Mouse (Mus musculus) embryonic facial prominence, embryonic 11.5 days (tissue): ENCODE measurements around the gene Als2. TPM values are rescaled to one million over a fixed set of nuclear protein-coding genes. Genes with fewer than 3 reads are reported as not detected.

ENCODE experiments used
- ATAC-seq: fragments of 200-750 bp; cut with Nextera tagmentation; replicated peaks from 2 replicates; pipeline ENCODE4 v1.8.0; 2017; ENCODE audit warnings: low read depth; ENCODE audit not compliant: insufficient number of reproducible peaks, low FRiP score, low TSS enrichment
- DNase-seq: peaks from one replicate; pipeline ENCODE4 v3.0.0-alpha.2; 2015; ENCODE audit warnings: low spot score
- H3K27ac ChIP-seq: fragments of 300-500 bp; sonication (generic); replicated peaks from 2 replicates; pipeline ENCODE4 v1.5.1; 2014; ENCODE audit warnings: mild to moderate bottlenecking, low read depth, low read length, control low read depth
- H3K27me3 ChIP-seq: fragments of 300-500 bp; sonication (generic); 2 replicates; pipeline ENCODE4 v1.6.1; 2014; ENCODE audit warnings: mild to moderate bottlenecking, low read length, moderate library complexity, mixed read lengths; ENCODE audit not compliant: control insufficient read depth, insufficient read depth
- H3K36me3 ChIP-seq: fragments of 300-500 bp; sonication (generic); replicated peaks from 2 replicates; pipeline ENCODE4 v1.6.1; 2014; ENCODE audit warnings: low read depth, mild to moderate bottlenecking, low read length, moderate library complexity, mixed read lengths; ENCODE audit not compliant: control insufficient read depth, insufficient read depth
- H3K4me1 ChIP-seq: fragments of 300-500 bp; sonication (generic); 2 replicates; pipeline ENCODE4 v1.6.1; 2014; ENCODE audit warnings: low read length, mixed read lengths; ENCODE audit not compliant: control insufficient read depth, insufficient read depth
- H3K4me2 ChIP-seq: fragments of 300-500 bp; sonication (generic); 2 replicates; pipeline ENCODE4 v1.6.1; 2014; ENCODE audit warnings: low read depth, mild to moderate bottlenecking, control low read depth, low read length, moderate library complexity
- H3K4me3 ChIP-seq: fragments of 300-500 bp; sonication (generic); 2 replicates; pipeline ENCODE4 v1.5.1; 2014; ENCODE audit warnings: low read depth, low read length, control low read depth
- H3K9ac ChIP-seq: fragments of 300-500 bp; sonication (generic); replicated peaks from 2 replicates; pipeline ENCODE4 v1.6.1; 2014; ENCODE audit warnings: mild to moderate bottlenecking, control low read depth, low read length
- H3K9me3 ChIP-seq: fragments of 300-500 bp; sonication (generic); replicated peaks from 2 replicates; pipeline ENCODE4 v1.6.1; 2016; ENCODE audit warnings: mild to moderate bottlenecking, low read length, inconsistent platforms, mixed read lengths; ENCODE audit not compliant: control insufficient read depth
- WGBS: fragments of 180-500 bp; shearing (Covaris S2); extraction: QIAGEN DNeasy Blood & Tissue Kit; methylation state at CpG from one replicate; pipeline ENCODE4 v1.1.7; 2014; 5-methylcytosine and 5-hydroxymethylcytosine counted together
- polyA plus RNA-seq: library from polyadenylated mRNA; unstranded; fragments of >200 nt; fragmentation: Nextera tagmentation; extraction: Ambion mirVana; gene quantifications from 2 replicates; pipeline ENCODE4 v1.2.1, GENCODE M21; 2014

The Als2 gene
- polyA plus RNA-seq, 1 experiment from 2014 or later: 12.3 TPM

DNA sequence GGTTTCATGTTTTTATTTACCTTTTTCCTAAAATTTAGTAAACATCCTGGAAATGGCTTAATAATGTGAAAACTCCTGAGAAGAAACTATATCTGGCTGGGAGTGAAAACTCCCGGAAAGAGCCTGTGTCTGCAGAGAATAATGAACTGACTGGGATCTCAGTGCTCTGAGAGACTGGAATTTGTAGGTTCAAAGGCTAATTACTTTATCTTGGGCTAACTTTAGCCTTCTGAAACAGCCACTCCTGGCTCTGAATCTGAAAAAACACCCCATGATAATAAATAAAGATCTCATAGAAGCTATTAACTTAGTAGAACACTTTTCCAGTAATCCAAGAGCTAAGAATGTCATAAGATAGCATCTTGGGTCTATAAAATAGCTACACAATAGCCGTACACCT lies 68.5 kb downstream of the Als2 start:
- Histone ChIP-seq H3K9ac (no peak overlapping the region), H3K27me3 (no peaks in the 10 kb centered on the region), H3K4me2 (no peak overlapping the region), H3K27ac (no peak overlapping the region), H3K36me3 (no peaks in the 10 kb centered on the region), H3K4me1 (no peaks in the 10 kb centered on the region), H3K4me3 (no peak overlapping the region), H3K9me3 (no peaks in the 10 kb centered on the region)
- ATAC-seq (no peak), DNase-seq (no peak)
- 75% methylated on average over 2 of the region's 2 CpGs for WGBS

DNA sequence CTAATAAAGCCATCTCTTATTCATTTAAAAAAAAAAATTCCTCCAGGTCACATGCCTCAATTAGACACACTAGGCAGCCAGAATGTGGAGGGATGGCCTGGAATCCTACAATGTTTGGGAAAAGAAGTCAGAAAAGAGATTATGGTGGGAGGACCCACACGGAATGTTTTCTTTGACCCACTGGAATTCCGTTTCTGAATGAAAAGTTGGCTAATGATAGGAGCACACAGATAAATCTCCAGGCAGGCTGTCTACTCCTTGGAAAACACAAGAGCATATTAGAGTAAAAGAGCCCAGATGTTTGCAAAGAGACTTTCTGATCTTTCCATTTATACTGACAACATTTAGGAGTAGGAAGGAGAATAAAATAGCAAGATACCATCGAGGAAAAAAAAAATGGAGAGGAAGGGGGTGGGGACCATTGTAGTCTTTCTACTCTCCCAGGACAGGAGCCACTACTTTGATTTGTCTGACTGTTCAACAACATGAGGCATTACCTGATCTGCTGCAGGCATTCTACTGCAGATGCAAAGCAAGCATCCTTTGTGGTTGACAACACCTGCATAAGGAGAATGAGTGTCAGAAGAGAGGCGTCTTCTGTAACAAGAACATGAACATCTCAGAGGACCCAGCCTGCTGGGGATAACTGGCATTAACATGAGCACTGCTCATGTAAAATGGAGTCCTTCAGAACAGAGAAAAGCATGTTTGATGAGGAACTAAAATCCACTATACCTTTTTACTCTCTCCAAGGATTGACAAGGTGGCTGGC lies 69.2 kb downstream of the Als2 start:
- Histone ChIP-seq H3K27ac (no peak overlapping the region), H3K36me3 (no peaks in the 10 kb centered on the region), H3K9me3 (no peaks in the 10 kb centered on the region), H3K4me3 (no peak overlapping the region), H3K4me2 (no peak overlapping the region), H3K27me3 (no peaks in the 10 kb centered on the region), H3K9ac (no peak overlapping the region), H3K4me1 (no peaks in the 10 kb centered on the region)
- ATAC-seq (no peak), DNase-seq (no peak)
- WGBS: 88% methylated on average over 4 of the region's 4 CpGs

DNA sequence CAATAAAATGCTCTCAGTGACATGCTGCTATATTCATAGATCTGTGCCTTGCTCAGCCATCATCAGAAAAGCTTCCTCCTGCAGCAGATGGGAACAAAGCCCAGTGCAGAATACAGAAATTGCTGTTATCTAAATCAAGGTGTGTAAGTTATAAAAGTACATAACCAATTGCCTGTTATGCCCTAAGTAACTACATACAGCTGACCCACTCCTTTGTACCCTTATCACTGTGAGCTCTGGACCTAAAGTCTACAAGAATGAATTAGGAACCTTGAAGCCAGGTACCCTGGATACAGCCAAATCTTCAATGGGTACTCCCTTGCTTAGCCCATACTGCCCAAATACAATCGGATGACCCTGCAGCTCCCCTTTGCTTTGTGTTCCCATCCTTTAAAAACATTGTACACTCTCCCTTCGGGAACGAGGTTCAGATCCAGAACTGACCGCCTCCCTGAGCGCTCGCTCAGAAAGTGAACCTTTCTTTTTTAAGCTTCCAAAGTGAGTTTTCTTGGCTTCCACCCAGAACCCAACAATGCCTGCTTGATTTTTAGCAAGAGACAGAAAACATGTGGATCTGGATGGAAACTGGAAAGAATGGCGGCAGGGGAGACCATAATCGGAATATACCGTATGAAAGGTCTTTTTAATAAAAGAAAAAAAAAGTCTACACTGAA lies 70.7 kb downstream of the Als2 start:
- H3K27ac ChIP-seq: no peak overlapping the region
- H3K27me3 ChIP-seq: no peaks in the 10 kb centered on the region
- ATAC-seq (no peak), DNase-seq (no peak)
- 94% methylated on average over 9 of the region's 9 CpGs for WGBS
- no peaks in the 10 kb centered on the region for H3K4me1 ChIP-seq
- no peaks in the 10 kb centered on the region for H3K9me3 ChIP-seq
- H3K9ac ChIP-seq: no peak overlapping the region
- no peaks in the 10 kb centered on the region for H3K36me3 ChIP-seq
- H3K4me2 ChIP-seq: no peak overlapping the region
- no peak overlapping the region for H3K4me3 ChIP-seq

DNA sequence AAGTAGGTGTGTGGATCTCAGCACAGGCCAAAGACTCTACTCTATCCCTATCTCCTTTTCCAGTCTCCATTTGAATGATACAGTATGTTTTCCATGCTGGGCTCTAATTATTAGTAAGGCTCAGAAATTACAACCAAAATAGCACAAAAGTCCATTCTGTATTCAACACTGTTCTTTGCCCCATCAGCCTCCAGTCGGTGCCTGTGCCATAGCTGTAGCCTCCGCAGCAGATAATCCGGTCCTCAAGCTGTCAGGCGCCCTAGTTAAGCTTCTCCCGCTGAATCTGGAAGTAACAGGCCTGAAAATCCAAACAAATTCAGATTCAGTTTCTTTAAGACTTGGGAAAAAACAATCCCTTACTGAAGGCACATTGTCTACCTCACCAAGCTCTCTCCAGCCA lies 73.1 kb downstream of the Als2 start:
- Histone ChIP-seq H3K27ac (no peak overlapping the region), H3K9me3 (no peaks in the 10 kb centered on the region), H3K9ac (no peak overlapping the region), H3K4me1 (no peaks in the 10 kb centered on the region), H3K4me2 (no peak overlapping the region), H3K36me3 (no peaks in the 10 kb centered on the region), H3K27me3 (no peaks in the 10 kb centered on the region), H3K4me3 (no peak overlapping the region)
- ATAC-seq (no peak), DNase-seq (no peak)
- 41% methylated on average over 5 of the region's 5 CpGs for WGBS

DNA sequence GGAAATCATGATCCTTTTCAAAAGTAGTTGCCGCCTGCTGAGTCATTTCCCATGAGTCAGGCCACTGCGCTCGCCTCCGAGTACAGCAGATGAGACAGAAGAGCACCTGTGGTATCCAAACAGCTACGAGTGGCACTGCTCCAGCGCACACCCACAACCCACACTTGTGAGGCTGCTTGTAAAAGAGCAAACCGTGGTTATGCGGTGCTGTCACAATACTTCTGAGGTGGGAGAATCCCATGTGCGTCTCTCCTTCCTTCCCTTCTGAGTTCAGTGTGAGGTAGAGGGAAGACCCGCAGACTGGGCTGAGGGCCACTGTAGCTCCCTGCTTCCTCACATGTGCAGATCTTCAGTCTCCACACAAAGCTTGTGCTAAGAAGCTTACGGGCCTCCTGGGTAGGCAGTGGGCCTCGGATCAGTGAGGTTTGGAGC lies 74.0 kb downstream of the Als2 start, which contains the start of gene Mpp4:
Gene Mpp4, minus strand, starts transcription at position 360 of the 432 bp plus-strand sequence.
- H3K27me3 ChIP-seq: no peaks in the 10 kb centered on the region
- H3K4me3 ChIP-seq: no peak within 1 kb of the TSS
- no peak within 1 kb of the TSS for H3K9ac ChIP-seq
- no peaks in the 10 kb centered on the region for H3K4me1 ChIP-seq
- no peak within 1 kb of the TSS for H3K4me2 ChIP-seq
- ATAC-seq (no peak), DNase-seq (no peak)
- no peaks in the 10 kb centered on the region for H3K9me3 ChIP-seq
- no peak within 1 kb of the TSS for H3K27ac ChIP-seq
- no peaks in the 10 kb centered on the region for H3K36me3 ChIP-seq
- 48% methylated on average over 12 of the region's 12 CpGs for WGBS

DNA sequence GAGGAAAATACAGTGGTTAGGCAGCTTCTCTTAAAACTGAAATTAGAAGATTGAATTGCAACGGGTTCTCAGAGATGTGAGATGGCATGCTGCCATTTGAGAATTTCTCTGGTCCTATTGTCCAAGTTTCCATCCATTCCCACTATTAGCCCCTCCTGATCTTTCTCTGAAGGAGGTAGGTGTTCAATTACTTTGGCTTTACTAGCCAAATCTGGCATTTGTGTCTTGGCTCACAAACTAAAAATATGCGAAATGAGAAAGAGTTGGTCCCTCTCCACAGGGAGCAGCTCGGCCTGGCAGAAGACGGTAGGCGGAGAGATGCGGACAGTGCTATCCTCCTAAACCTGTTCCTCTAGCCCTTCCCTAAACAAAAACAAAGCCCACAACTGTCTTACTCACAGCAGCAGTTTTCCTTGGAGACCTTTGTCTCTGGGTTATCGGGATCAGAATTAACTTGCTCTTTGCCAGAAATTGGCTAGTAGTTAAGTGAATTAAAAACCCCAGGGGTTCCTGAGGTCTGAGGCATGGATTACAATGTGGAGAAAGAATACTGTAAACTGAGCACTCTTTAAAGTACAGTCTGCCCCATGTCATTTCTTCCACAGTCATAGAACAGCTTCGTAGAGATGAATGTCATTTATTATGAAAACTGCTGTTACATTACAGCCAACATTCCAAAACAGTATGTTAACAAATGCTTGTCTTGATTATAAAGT lies 74.6 kb downstream of the Als2 start:
- WGBS: 44% methylated on average over 8 of the region's 8 CpGs
- Histone ChIP-seq H3K27ac (no peak overlapping the region), H3K4me1 (no peaks in the 10 kb centered on the region), H3K36me3 (no peaks in the 10 kb centered on the region), H3K9me3 (no peaks in the 10 kb centered on the region), H3K4me3 (no peak overlapping the region), H3K9ac (no peak overlapping the region), H3K27me3 (no peaks in the 10 kb centered on the region), H3K4me2 (no peak overlapping the region)
- DNase-seq (no peak), ATAC-seq (no peak)

DNA sequence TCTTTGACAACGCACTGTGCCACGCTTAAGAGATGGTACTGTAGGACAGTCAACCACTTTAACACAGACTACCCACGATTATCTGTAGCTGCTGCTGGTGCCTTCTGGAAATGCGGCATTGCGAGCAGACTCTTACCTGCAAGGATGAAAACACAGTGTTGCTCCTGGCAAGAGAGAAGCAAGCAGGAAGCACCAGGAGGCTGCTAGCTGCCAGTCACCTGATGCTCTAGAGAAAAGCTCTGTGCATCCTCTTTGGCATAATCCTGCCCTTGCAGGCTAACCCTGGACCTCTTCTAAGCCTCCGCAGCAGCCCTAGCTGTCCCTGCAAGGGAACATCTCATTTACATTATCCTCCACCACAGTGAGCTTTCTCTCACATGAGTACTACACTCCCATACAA lies 75.6 kb downstream of the Als2 start:
- DNase-seq (no peak), ATAC-seq (no peak)
- Histone ChIP-seq H3K4me1 (no peaks in the 10 kb centered on the region), H3K27me3 (no peaks in the 10 kb centered on the region), H3K9ac (no peak overlapping the region), H3K27ac (no peak overlapping the region), H3K4me3 (no peak overlapping the region), H3K9me3 (no peaks in the 10 kb centered on the region), H3K4me2 (no peak overlapping the region), H3K36me3 (no peaks in the 10 kb centered on the region)
- WGBS: 73% methylated on average over 6 of the region's 6 CpGs

DNA sequence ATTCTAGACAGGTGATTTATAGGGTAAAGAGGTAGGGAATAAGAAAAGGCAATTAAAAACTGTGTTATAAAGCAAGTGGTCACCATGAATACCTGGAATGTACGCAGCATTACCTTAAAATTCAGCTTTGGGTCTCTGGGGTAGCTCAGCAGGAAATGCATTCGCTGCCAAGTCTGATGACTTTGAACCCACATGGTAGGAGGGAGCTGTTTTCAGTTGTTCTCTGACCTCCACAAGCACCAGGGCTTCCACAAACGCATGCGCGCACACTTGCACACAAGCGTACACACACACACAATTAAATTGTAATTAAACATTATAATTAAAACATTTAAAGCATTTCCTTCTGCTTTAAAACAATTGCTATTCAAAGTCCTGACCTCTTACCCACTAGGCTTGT lies 76.2 kb downstream of the Als2 start:
- WGBS: 86% methylated on average over 6 of the region's 6 CpGs
- Histone ChIP-seq H3K27ac (no peak overlapping the region), H3K4me3 (no peak overlapping the region), H3K4me1 (no peaks in the 10 kb centered on the region), H3K36me3 (no peaks in the 10 kb centered on the region), H3K4me2 (no peak overlapping the region), H3K9ac (no peak overlapping the region), H3K9me3 (no peaks in the 10 kb centered on the region), H3K27me3 (no peaks in the 10 kb centered on the region)
- DNase-seq (no peak), ATAC-seq (no peak)
